Mouse (Mus musculus) kidney, adult 2 months (tissue): ENCODE results near the gene Wnk4.

Experiments used
- CTCF ChIP-seq: fragments of 200-500 bp; conservative IDR thresholded peaks from 2 replicates; pipeline ENCODE4 v1.5.1; 2011; ENCODE audit warnings: low read depth, mild to moderate bottlenecking, control low read depth, low read length, moderate library complexity, mixed read lengths; ENCODE audit not compliant: insufficient read depth, insufficient read length
- POLR2A ChIP-seq: fragments of 200-500 bp; IDR thresholded peaks from one replicate; pipeline ENCODE4 v1.6.1; 2011; ENCODE audit warnings: low read depth, low read length, control low read depth

DNA sequence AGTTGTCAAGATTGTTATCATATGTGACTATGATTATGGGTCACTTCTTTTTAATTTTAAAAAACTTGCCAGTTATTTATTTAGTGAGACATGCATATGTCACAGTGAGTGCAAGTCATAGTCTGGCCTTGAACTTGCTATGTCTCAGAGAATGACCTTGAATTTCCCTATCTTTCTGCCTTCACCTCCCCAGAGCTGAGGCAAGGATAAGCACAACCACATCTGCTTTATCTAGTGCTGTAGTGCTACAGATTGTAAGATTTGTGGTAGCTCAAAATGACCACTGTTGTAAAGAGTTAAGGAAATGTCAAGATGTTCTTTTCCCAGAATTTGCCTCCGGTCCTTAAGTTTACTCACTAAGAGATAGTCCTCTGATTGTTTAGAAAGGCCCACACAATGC is 27.1 kb upstream of the Wnk4 start:
- TF ChIP-seq CTCF (no peak), POLR2A (no peak)
